Mouse (Mus musculus) stomach, embryonic 15.5 days (tissue): ENCODE measurements around the gene Satb2. TPM values are rescaled to one million over a fixed set of nuclear protein-coding genes. Genes with fewer than 3 reads are reported as not detected.

Source experiments
- ATAC-seq: fragments of 200-750 bp; cut with Nextera tagmentation; 2 replicates; pipeline ENCODE4 v1.8.0; 2017; ENCODE audit warnings: low read depth, moderate number of reproducible peaks, moderate TSS enrichment; ENCODE audit not compliant: insufficient read depth, low FRiP score
- H3K27ac ChIP-seq: fragments of 300-500 bp; sonication (generic); 2 replicates; pipeline ENCODE4 v1.5.1; 2015; ENCODE audit warnings: mild to moderate bottlenecking, inconsistent platforms
- H3K27me3 ChIP-seq: fragments of 300-500 bp; sonication (generic); replicated peaks from 2 replicates; pipeline ENCODE4 v1.6.1; 2015; ENCODE audit warnings: inconsistent platforms
- H3K36me3 ChIP-seq: fragments of 300-500 bp; sonication (generic); 2 replicates; pipeline ENCODE4 v1.6.1; 2015; ENCODE audit warnings: inconsistent platforms
- H3K4me1 ChIP-seq: fragments of 300-500 bp; sonication (generic); 2 replicates; pipeline ENCODE4 v1.6.1; 2015; ENCODE audit warnings: inconsistent platforms
- H3K4me2 ChIP-seq: fragments of 300-500 bp; sonication (generic); 2 replicates; pipeline ENCODE4 v1.6.1; 2015; ENCODE audit warnings: mild to moderate bottlenecking, inconsistent platforms
- H3K4me3 ChIP-seq: fragments of 300-500 bp; sonication (generic); replicated peaks from 2 replicates; pipeline ENCODE4 v1.5.1; 2015; ENCODE audit warnings: inconsistent platforms
- H3K9ac ChIP-seq: fragments of 300-500 bp; sonication (generic); 2 replicates; pipeline ENCODE4 v1.6.1; 2015; ENCODE audit warnings: inconsistent platforms
- H3K9me3 ChIP-seq: fragments of 300-500 bp; sonication (generic); 2 replicates; pipeline ENCODE4 v1.6.1; 2016; ENCODE audit warnings: inconsistent platforms
- WGBS: fragments of 180-500 bp; shearing (Covaris S2); methylation state at CpG from one replicate; pipeline ENCODE4 v1.1.7; 2015; 5-methylcytosine and 5-hydroxymethylcytosine counted together
- polyA plus RNA-seq: library from polyadenylated mRNA; unstranded; fragments of >200 nt; fragmentation: Nextera tagmentation; extraction: Ambion mirVana; gene quantifications from 2 replicates; pipeline ENCODE4 v1.2.1, GENCODE M21; 2015

Gene Satb2
- polyA plus RNA-seq, 1 experiment from 2014 or later, result 0.81 TPM

- no peak overlapping the region for H3K27ac ChIP-seq
- no peaks in the 10 kb centered on the region for H3K27me3 ChIP-seq
- no peak overlapping the region for H3K9ac ChIP-seq
- H3K4me1 ChIP-seq, result no peaks in the 10 kb centered on the region
- ATAC-seq, result no peak
- H3K9me3 ChIP-seq, result no peaks in the 10 kb centered on the region
- H3K4me2 ChIP-seq, result no peak overlapping the region
- no peaks in the 10 kb centered on the region for H3K36me3 ChIP-seq
- H3K4me3 ChIP-seq, result no peak overlapping the region
- WGBS, result 90% methylated on average over 8 of the region's 8 CpGs
These were observed 128.0 kb downstream of the Satb2 start for GRCm38 (mm10) chr1:56850446-56850845.

GRCm38 (mm10) chr1:56846358-56846757 lies 132.1 kb downstream of the Satb2 start:
- no peak for ATAC-seq
- no peak overlapping the region for H3K27ac ChIP-seq

GRCm38 (mm10) chr1:56845523-56846118 lies 132.8 kb downstream of the Satb2 start:
- no peaks in the 10 kb centered on the region for H3K4me1 ChIP-seq
- H3K36me3 ChIP-seq, result no peaks in the 10 kb centered on the region
- no peak for ATAC-seq
- no peaks in the 10 kb centered on the region for H3K27me3 ChIP-seq
- no peak overlapping the region for H3K4me2 ChIP-seq
- no peaks in the 10 kb centered on the region for H3K9me3 ChIP-seq
- no peak overlapping the region for H3K4me3 ChIP-seq
- no peak overlapping the region for H3K27ac ChIP-seq
- 77% methylated on average over 8 of the region's 8 CpGs for WGBS
- no peak overlapping the region for H3K9ac ChIP-seq

More at GRCm38 (mm10) chr1:56846358-56846757, 132.1 kb downstream of the Satb2 start:
- Histone ChIP-seq H3K9me3 (no peaks in the 10 kb centered on the region), H3K4me1 (no peaks in the 10 kb centered on the region), H3K9ac (no peak overlapping the region), H3K4me3 (no peak overlapping the region), H3K4me2 (no peak overlapping the region), H3K36me3 (no peaks in the 10 kb centered on the region), H3K27me3 (no peaks in the 10 kb centered on the region)
- 93% methylated on average over 9 of the region's 9 CpGs for WGBS

GRCm38 (mm10) chr1:56844551-56845330 lies 133.7 kb downstream of the Satb2 start:
- Histone ChIP-seq H3K9me3 (no peaks in the 10 kb centered on the region), H3K27me3 (no peaks in the 10 kb centered on the region), H3K4me2 (no peak overlapping the region), H3K4me3 (no peak overlapping the region), H3K9ac (no peak overlapping the region), H3K36me3 (no peaks in the 10 kb centered on the region), H3K4me1 (no peaks in the 10 kb centered on the region), H3K27ac (no peak overlapping the region)
- WGBS, result 25% methylated on average over 10 of the region's 10 CpGs
- ATAC-seq, result no peak

GRCm38 (mm10) chr1:56838901-56839300 lies 139.5 kb downstream of the Satb2 start:
- Histone ChIP-seq H3K9ac (no peak overlapping the region), H3K4me2 (no peak overlapping the region), H3K4me3 (no peak overlapping the region), H3K27ac (no peak overlapping the region), H3K9me3 (no peaks in the 10 kb centered on the region), H3K27me3 (no peaks in the 10 kb centered on the region), H3K4me1 (no peaks in the 10 kb centered on the region), H3K36me3 (no peaks in the 10 kb centered on the region)
- no peak for ATAC-seq
- 31% methylated on average over 1 of the region's 1 CpGs for WGBS

- Histone ChIP-seq H3K4me3 (no peak overlapping the region), H3K9me3 (no peaks in the 10 kb centered on the region), H3K4me1 (no peaks in the 10 kb centered on the region), H3K36me3 (no peaks in the 10 kb centered on the region), H3K27me3 (no peaks in the 10 kb centered on the region), H3K4me2 (no peak overlapping the region), H3K9ac (no peak overlapping the region), H3K27ac (no peak overlapping the region)
- ATAC-seq, result no peak
- WGBS, result 72% methylated on average over 6 of the region's 6 CpGs
These were observed 144.2 kb downstream of the Satb2 start for GRCm38 (mm10) chr1:56833984-56834900.

GRCm38 (mm10) chr1:56833307-56833706 lies 145.1 kb downstream of the Satb2 start:
- ATAC-seq, result no peak
- no peak overlapping the region for H3K4me3 ChIP-seq
- no peaks in the 10 kb centered on the region for H3K36me3 ChIP-seq
- H3K9me3 ChIP-seq, result no peaks in the 10 kb centered on the region
- H3K9ac ChIP-seq, result no peak overlapping the region
- H3K27me3 ChIP-seq, result no peaks in the 10 kb centered on the region
- H3K4me1 ChIP-seq, result no peaks in the 10 kb centered on the region
- H3K27ac ChIP-seq, result no peak overlapping the region
- 59% methylated on average over 6 of the region's 6 CpGs for WGBS
- H3K4me2 ChIP-seq, result no peak overlapping the region

GRCm38 (mm10) chr1:56832738-56833137 lies 145.7 kb downstream of the Satb2 start:
- H3K9ac ChIP-seq, result no peak overlapping the region
- no peak overlapping the region for H3K4me3 ChIP-seq
- no peak for ATAC-seq
- H3K4me2 ChIP-seq, result no peak overlapping the region
- H3K9me3 ChIP-seq, result no peaks in the 10 kb centered on the region
- no peaks in the 10 kb centered on the region for H3K36me3 ChIP-seq
- H3K27ac ChIP-seq, result no peak overlapping the region
- 81% methylated on average over 8 of the region's 8 CpGs for WGBS
- H3K27me3 ChIP-seq, result no peaks in the 10 kb centered on the region
- H3K4me1 ChIP-seq, result no peaks in the 10 kb centered on the region

GRCm38 (mm10) chr1:56822735-56823134 lies 155.7 kb downstream of the Satb2 start:
- Histone ChIP-seq H3K27ac (no peak overlapping the region), H3K4me1 (no peaks in the 10 kb centered on the region), H3K36me3 (no peaks in the 10 kb centered on the region), H3K4me3 (no peak overlapping the region), H3K9ac (no peak overlapping the region), H3K4me2 (no peak overlapping the region), H3K9me3 (no peaks in the 10 kb centered on the region), H3K27me3 (no peaks in the 10 kb centered on the region)
- no peak for ATAC-seq
- WGBS, result 85% methylated on average over 5 of the region's 5 CpGs

GRCm38 (mm10) chr1:56822025-56822424 lies 156.4 kb downstream of the Satb2 start:
- H3K4me2 ChIP-seq, result no peak overlapping the region
- H3K4me3 ChIP-seq, result no peak overlapping the region
- H3K9me3 ChIP-seq, result no peaks in the 10 kb centered on the region
- no peak for ATAC-seq
- H3K27me3 ChIP-seq, result no peaks in the 10 kb centered on the region
- H3K9ac ChIP-seq, result no peak overlapping the region
- H3K36me3 ChIP-seq, result no peaks in the 10 kb centered on the region
- H3K27ac ChIP-seq, result no peak overlapping the region
- H3K4me1 ChIP-seq, result no peaks in the 10 kb centered on the region
- 76% methylated on average over 3 of the region's 3 CpGs for WGBS

GRCm38 (mm10) chr1:56813506-56813905 lies 164.9 kb downstream of the Satb2 start:
- Histone ChIP-seq H3K36me3 (no peaks in the 10 kb centered on the region), H3K27me3 (no peaks in the 10 kb centered on the region), H3K4me1 (no peaks in the 10 kb centered on the region), H3K9ac (no peak overlapping the region), H3K4me2 (no peak overlapping the region), H3K27ac (no peak overlapping the region), H3K9me3 (no peaks in the 10 kb centered on the region), H3K4me3 (no peak overlapping the region)
- ATAC-seq, result no peak

- H3K27ac ChIP-seq, result no peak overlapping the region
- no peaks in the 10 kb centered on the region for H3K4me1 ChIP-seq
- H3K4me3 ChIP-seq, result no peak overlapping the region
- H3K36me3 ChIP-seq, result no peaks in the 10 kb centered on the region
- no peak overlapping the region for H3K9ac ChIP-seq
- no peaks in the 10 kb centered on the region for H3K27me3 ChIP-seq
- ATAC-seq, result no peak
- no peaks in the 10 kb centered on the region for H3K9me3 ChIP-seq
- 78% methylated on average over 4 of the region's 4 CpGs for WGBS
- H3K4me2 ChIP-seq, result no peak overlapping the region
These were observed 165.5 kb downstream of the Satb2 start for GRCm38 (mm10) chr1:56812961-56813360.
